Mouse (Mus musculus) frontal cortex, postnatal 14 days (tissue): ENCODE data around the gene Gm7876.
"Not testable (repeated sequence)": the region's sequence is repeated elsewhere in the genome, so short reads cannot be mapped to it uniquely, and the experiment has no call there.

Experiments used
- DNase-seq, 2 experiments: peaks; one replicate each; pipeline ENCODE4 v3.0.0; 2022; ENCODE audit warnings: low spot score in 2 of 2

Gm7876 gene

DNA sequence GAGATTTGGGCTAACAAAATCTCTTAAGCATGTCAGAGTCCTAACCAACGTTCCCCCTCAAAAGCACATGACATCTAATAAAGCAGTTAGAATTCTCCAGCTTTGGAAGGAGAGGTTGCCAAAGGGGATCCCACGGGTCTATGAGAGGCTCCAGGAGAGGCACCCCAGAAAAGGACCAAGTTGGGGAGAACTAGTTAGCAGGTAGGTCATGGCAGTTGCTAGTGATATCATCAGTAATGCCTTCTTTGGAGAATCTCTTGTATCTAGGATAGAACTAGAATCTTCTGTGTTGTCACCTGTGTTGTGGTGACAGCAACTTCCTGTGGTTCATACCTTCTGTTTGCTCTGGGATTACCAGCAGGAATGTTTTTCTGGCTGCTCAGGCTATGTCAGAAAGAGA is at the start of gene Gm7876:
TSS of gene Gm7876 (plus strand) at position 301 of the 400 bp plus-strand sequence.
- DNase-seq: not testable (repeated sequence)

DNA sequence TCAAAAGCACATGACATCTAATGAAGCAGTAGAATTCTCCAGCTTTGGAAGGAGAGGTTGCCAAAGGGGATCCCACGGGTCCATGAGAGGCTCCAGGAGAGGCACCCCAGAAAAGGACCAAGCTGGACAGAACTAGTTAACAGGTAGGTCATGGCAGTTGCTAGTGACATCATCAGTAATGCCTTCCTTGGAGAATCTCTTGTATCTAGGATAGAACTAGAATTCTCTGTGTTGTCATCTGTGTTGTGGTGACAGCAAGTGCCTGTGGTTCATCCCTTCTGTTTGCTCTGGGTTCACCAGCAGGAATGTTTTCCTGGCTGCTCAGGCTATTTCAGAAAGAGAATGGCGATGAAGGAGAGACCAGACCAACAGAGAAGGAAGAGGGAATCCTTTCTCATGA is 45.1 kb upstream of the Gm7876 start, which contains the start of gene Gm3239:
TSS of gene Gm3239 (plus strand) at position 301 of the 400 bp plus-strand sequence.
- not testable (repeated sequence) for DNase-seq

DNA sequence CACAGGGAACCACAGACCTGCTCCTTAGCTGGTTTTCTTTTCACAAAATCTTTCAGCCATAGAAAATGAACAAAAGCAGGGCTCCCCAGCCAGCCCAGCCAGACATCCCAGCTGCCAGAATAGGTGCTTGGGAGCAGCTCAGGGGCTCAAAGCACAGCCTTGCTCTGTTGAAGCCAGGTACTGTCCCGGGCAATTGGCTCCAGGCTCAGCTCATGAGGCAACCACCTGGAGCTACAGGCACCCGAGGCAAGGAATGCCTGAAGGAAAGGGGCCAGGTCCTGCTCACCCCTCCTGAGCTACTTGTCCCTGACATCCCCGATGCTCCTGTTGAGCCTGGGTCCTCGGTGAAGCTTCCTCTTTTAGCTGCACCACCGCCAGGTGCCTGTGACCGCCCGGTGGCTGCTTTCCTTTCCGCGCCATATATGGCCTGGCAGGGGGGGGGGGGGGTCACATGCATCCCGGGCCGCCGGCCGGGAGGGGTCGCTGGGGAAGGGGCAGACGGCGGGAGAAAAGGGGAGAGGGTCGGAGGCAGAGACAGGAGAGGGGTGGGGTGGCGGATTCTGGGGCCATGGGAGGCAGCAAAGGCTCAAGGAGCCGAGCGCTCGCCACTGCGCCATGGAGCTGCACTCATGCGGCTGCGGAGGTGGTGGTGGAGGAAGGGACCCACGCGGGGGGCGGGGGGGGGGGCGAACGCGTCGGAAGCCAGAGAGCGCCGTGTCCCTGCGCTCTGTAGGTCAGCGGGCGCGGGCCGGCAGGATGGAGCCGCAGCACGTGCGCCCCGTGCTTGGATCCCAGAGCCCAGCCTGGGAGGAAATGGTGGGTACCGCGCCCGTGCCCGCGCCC is 17.2 kb downstream of the Gm7876 start, which contains the start of gene Gm3252:
TSS of gene Gm3252 (plus strand) at position 738 of the 843 bp plus-strand sequence.
- DNase-seq: not testable (repeated sequence)
